Mouse (Mus musculus) G1E-ER4 (cell line): ENCODE results near the gene Polr3h. TPM values are rescaled to one million over a fixed set of nuclear protein-coding genes. Genes with fewer than 3 reads are reported as not detected.

ENCODE experiments used
- GATA1 ChIP-seq: IDR thresholded peaks from one replicate; pipeline ENCODE4 v1.8.0; 2012; ENCODE audit warnings: low read length, inconsistent platforms
- polyA plus RNA-seq: library from polyadenylated mRNA; stranded (reverse); fragments of >175 nt; gene quantifications from 2 replicates; pipeline ENCODE4 v1.2.3, GENCODE M21; 2012

Gene Polr3h
- polyA plus RNA-seq, 1 experiment, result 86.3 TPM

- TF ChIP-seq GATA1, result no peak
Observed at GRCm38 (mm10) chr15:81859330-81860255, 66.4 kb downstream of the Polr3h start.

GRCm38 (mm10) chr15:81858517-81859329 is 67.3 kb downstream of the Polr3h start, which contains the start of gene Tob2:
TSS of gene Tob2 (minus strand) at chr15:81858796.
- TF ChIP-seq GATA1, result no peak

- TF ChIP-seq GATA1, result no peak
Observed at GRCm38 (mm10) chr15:81858138-81858516, 67.9 kb downstream of the Polr3h start.

GRCm38 (mm10) chr15:81857724-81858116 is 68.3 kb downstream of the Polr3h start:
- no peak for TF ChIP-seq GATA1

- no peak for TF ChIP-seq GATA1
Observed at GRCm38 (mm10) chr15:81856938-81857723, 68.9 kb downstream of the Polr3h start.

GRCm38 (mm10) chr15:81856030-81856790 is 69.8 kb downstream of the Polr3h start:
- no peak for TF ChIP-seq GATA1

- TF ChIP-seq GATA1, result no peak
Observed at GRCm38 (mm10) chr15:81853081-81853480, 73.0 kb downstream of the Polr3h start.

- TF ChIP-seq GATA1, result no peak
Observed at GRCm38 (mm10) chr15:81852411-81853000, 73.5 kb downstream of the Polr3h start.

- TF ChIP-seq GATA1, result no peak
Observed at GRCm38 (mm10) chr15:81851375-81851774, 74.7 kb downstream of the Polr3h start.

GRCm38 (mm10) chr15:81850718-81851117 is 75.3 kb downstream of the Polr3h start:
- TF ChIP-seq GATA1, result no peak

- no peak for TF ChIP-seq GATA1
Observed at GRCm38 (mm10) chr15:81849104-81849503, 76.9 kb downstream of the Polr3h start.

- no peak for TF ChIP-seq GATA1
Observed at GRCm38 (mm10) chr15:81848301-81848700, 77.7 kb downstream of the Polr3h start.

- TF ChIP-seq GATA1, result no peak
Observed at GRCm38 (mm10) chr15:81847861-81848260, 78.2 kb downstream of the Polr3h start.

- no peak for TF ChIP-seq GATA1
Observed at GRCm38 (mm10) chr15:81847161-81847560, 78.9 kb downstream of the Polr3h start.
